Mouse (Mus musculus): ENCODE results near the gene Disp1. TPM values are rescaled to one million over a fixed set of nuclear protein-coding genes. Genes with fewer than 3 reads are reported as not detected.

The Disp1 gene
- total RNA-seq, 4 experiments from 2014 or later = 7.9 to 8.9 (median 8.0) TPM

GRCm38 (mm10) chr1:183207141-183207540, 14.2 kb downstream of the Disp1 start:
- no peak for DNase-seq (ENCODE audit: low spot score)

- DNase-seq (ENCODE audit: low spot score) = no peak
These were observed 20.4 kb downstream of the Disp1 start for GRCm38 (mm10) chr1:183200926-183201325.

DNA sequence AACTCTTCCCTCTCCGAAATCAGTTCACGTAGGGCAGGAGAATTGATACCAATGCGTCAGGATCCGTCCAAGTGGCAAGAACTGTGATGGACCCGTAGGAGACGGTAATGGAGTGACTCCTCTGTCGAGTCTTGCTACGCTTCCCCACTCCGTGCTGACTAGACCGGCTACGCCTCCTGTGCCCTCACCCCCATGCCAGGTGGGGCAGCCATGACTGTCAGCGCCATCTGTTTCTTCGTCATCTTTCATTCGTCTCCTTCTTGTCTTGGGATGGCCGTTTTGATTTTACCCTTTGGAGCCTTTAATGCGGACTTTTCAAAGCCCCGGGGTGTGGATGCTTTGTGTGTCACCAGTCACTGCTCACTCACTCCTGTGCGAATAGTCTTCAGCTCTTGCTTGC, 26.6 kb downstream of the Disp1 start:
- no peak for DNase-seq (ENCODE audit: low spot score)

DNA sequence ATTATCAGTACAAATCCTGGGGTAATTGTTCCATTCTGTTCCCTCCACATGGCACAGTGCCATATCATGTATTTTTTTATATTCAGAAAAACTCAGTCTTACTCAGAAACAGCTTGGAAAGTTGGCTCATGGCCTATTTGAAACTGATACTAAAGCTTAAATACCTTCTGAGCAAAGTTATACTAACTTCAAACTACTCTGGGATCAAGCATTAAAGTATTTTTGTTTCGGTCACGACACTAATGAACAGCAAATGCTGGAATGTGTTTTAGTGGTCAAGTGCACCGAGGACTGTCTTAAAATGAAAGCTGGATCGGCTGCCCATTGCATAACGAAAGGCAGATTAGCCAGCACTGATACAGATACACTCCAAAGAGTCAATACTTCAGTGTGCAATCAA, 27.2 kb downstream of the Disp1 start:
- DNase-seq (ENCODE audit: low spot score) = peak; percentile 28

DNA sequence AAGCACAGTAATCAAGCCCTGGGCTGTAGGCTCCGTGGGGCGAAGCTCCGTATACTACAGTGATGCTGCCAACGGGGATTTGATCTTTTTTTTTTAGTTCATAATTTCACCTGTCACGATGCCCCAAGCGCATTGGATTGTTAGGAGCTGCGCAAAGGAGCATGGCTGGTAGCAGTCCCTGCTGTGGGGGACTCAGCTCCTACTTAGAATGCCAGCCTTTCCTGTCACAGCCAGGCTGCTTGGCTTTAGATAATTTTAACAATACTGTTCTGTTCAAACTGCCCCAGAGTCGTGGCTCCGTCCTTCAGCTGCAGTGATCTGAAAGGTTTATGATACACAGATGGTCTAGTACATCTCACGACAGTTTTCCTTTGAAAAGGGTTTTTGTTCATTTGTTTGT, 29.9 kb downstream of the Disp1 start:
- no peak for DNase-seq (ENCODE audit: low spot score)

GRCm38 (mm10) chr1:183190456-183190855, 30.9 kb downstream of the Disp1 start:
- DNase-seq (ENCODE audit: low spot score) = no peak

- no peak for DNase-seq (ENCODE audit: low spot score)
These were observed 32.2 kb downstream of the Disp1 start for GRCm38 (mm10) chr1:183189014-183189662.

DNA sequence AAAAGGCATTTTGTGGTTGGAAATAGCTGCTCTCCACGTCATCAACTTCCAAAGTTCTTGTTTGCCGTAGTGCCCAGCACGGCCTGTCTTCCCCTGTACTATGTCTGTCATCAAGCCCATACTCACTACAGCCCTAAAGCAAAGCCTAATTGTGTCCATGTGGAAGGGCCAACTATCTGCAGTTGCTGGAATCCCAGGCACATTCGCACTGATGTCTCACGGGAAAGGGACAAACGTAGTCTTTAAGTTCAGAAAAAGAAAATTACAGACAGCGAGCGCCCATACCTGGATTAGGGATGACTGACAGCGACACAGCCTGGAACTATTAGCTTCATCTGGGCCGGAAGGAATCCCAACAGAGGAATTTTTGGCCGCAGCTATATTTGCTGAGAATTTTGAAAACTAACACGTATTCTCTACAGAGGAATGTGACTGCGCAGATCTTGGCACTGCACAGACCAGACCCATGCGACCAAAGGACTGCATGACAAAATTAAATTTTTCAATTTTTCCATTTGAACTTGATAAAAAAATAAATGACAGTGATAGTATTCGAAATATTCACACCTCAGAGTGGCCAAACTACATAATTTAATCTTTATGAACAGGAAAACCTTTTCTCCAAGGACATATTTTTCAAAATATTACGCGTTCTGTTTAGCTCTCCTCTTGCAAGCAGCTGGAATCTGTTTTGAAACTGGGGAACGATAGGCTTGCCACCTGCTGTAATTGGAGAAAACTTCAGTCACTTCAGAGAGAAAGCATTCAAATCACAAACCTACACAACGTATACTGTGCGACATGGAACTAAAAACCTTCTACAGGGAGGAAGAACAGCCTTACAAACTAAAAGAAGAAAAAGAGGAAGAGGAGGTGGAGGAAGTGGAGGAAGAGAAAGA, 33.0 kb downstream of the Disp1 start:
- peak; percentile 6 for DNase-seq (ENCODE audit: low spot score)

DNA sequence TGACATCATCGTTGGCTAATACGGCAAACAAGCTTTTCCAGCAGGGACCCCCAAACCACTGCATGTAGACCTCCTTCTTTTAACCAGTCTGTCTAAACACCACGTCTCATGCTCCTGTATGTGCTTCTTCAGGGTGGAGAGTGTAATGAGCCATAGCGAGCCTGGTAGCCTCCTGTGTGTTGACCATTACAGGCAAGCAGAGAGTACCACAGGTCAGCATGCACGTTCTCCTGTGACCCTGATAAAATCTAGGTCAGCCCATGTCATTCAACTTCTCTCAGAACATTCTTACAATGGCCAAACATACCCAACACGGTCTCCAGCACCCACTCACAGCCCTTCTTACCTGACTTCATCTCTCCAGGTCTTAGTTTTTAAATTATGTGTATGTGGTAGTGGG, 35.8 kb downstream of the Disp1 start:
- DNase-seq (ENCODE audit: low spot score) = no peak

GRCm38 (mm10) chr1:183184681-183185080, 36.6 kb downstream of the Disp1 start:
- no peak for DNase-seq (ENCODE audit: low spot score)

GRCm38 (mm10) chr1:183183565-183183964, 37.8 kb downstream of the Disp1 start:
- DNase-seq (ENCODE audit: low spot score) = no peak

GRCm38 (mm10) chr1:183182641-183183414, 38.5 kb downstream of the Disp1 start:
- no peak for DNase-seq (ENCODE audit: low spot score)

- no peak for DNase-seq (ENCODE audit: low spot score)
These were observed 40.3 kb downstream of the Disp1 start for GRCm38 (mm10) chr1:183181030-183181395.

GRCm38 (mm10) chr1:183180301-183181029, 40.9 kb downstream of the Disp1 start:
- no peak for DNase-seq (ENCODE audit: low spot score)

GRCm38 (mm10) chr1:183179316-183179715, 42.0 kb downstream of the Disp1 start:
- no peak for DNase-seq (ENCODE audit: low spot score)

GRCm38 (mm10) chr1:183175236-183175635, 46.1 kb downstream of the Disp1 start:
- DNase-seq (ENCODE audit: low spot score) = no peak

DNA sequence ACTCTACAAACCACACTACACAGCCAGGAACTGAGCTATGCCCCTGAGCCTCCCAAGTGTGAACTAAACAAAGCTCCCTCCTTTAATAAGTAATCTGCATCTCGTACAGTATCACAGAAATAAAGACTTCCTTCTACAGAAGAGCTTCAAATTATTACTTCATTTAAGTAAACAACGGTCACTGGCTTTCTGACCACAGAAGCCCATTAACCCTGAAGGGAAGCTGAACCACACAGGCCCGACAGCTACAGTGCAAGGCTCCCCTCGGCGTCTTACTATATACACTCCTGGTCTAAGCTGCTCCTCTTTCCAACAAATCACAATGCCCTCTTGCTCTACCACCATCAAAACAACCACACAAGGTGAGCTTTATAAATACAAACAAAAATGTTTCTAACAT, 50.2 kb downstream of the Disp1 start:
- DNase-seq (ENCODE audit: low spot score) = no peak

DNA sequence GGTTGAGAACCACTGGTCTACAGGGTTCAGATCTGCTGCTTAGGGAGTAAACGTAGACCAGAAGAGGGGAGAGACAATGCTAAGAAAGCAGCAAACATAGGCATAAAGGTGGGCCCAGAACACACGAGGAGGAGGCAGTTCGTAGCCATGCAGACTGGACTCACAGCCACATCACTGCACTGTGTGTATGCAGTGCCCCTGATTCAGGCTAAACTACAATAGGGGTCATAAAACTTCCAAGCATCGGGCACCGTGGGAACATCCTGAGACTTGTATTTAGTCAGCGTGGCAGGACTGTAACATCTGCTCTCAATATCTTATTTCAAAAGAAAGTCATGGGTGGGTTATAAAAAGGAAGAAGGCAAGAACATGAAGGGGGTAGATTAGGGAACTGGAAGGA, 52.9 kb downstream of the Disp1 start:
- DNase-seq (ENCODE audit: low spot score) = no peak

DNA sequence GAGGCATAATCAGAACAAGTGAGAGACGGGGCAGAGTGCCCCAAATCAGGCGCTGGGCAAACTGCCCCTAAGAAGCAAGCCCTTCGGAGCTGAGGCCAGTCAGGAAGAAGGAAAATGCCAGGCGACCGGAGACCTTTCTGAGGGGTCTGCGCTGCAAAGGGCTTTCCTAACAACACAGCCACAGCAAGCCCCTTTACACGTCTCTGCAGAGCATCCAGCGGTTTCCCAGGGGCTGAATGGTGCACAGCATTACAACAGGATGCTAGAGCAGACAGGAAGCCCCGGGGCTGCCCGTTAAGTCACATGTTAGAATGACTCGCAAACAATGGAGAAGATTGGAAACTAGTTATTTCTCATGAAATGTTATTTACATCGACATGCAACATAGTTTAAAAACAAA, 53.5 kb downstream of the Disp1 start:
- no peak for DNase-seq (ENCODE audit: low spot score)

DNA sequence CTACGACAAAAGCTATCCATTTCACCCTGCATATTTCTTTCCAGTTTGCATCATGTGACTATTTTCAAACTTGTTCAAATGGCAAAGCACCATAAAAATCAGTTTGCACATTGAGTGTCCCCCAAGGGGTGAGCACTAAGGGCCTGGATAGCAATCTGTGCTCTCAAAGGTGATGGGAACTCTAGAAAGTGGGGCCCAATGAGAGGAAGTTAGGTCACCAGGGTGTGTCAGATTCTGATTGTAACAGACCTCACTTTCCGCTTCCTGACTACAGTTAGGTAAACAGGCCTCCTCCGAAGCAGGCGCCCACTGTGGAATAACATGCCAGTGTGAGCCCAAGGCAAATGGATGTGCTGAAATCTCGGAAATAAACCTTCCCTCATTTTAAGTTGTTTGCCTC, 54.6 kb downstream of the Disp1 start:
- DNase-seq (ENCODE audit: low spot score) = no peak

DNA sequence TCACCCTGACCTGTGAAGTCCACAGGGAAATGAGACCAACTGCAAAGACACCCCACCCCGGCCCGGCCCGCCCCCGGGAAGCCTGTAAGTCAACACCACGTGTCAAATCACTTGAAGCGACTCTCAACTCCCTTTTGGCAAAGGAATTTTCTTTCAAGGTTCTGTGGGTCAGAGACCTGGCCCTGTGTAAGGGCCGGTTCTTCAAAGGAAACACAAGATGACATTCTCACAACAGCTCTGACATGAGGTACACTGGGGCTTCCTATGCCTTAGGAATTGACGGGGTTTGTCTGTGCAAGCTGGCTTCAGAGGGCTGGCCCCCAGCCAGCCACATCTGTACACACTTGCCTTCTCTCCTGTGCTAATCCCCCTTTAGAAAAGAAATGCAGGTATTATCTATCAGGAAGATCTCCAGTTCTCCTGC, 56.7 kb downstream of the Disp1 start:
- DNase-seq (ENCODE audit: low spot score) = no peak

- DNase-seq (ENCODE audit: low spot score) = no peak
These were observed 57.1 kb downstream of the Disp1 start for GRCm38 (mm10) chr1:183164190-183164580.

Measured in heart, adult 8-10 months (tissue).